Mouse (Mus musculus) gastrocnemius, adult 8-10 months (tissue): ENCODE results near the gene Phb. TPM values are rescaled to one million over a fixed set of nuclear protein-coding genes. Genes with fewer than 3 reads are reported as not detected.

Source experiments
- DNase-seq, 2 experiments: peaks; one replicate each; pipeline ENCODE4 v3.0.0; 2022; ENCODE audit warnings: low spot score in 2 of 2
- total RNA-seq, 4 experiments: library from RNA; stranded (reverse); gene quantifications; 2 replicates each; pipeline ENCODE4 v1.2.4; 2022

Phb gene
- total RNA-seq: 100 to 1,000 TPM; 142 to 193 (median 171) TPM

DNA sequence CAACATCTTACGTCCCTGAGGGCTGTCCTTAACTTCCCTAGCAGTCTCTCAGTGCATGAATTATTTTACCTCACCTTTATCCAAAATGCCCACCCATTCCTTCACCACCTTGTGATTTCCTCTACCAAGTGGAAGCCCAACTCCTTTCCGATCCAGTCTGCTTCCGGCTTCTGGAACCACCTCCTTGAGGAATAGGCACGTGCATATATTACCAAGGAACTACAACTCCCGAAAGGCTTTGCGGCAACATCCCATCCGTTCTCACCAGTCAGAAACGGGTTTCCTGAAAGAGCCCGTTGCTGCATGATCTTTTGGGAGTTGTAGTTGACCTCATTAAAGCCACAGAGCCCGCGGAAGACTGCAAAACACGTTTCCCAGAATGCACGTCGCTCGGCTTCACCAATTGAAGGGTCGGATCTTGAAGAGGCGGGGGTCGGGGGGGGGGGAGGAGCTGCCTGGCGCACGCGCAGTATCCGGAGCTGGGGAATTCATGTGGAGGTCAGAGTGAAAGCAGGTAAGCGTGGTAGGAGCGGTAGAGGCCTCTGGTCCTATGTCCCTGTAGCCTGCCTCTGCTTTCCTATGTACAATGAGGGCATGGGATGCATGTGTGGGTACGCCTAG, at the start of gene Phb:
TSS of gene Phb (plus strand) at position 429 of the 621 bp plus-strand sequence.
- DNase-seq: peak; percentile 89 to 93

DNA sequence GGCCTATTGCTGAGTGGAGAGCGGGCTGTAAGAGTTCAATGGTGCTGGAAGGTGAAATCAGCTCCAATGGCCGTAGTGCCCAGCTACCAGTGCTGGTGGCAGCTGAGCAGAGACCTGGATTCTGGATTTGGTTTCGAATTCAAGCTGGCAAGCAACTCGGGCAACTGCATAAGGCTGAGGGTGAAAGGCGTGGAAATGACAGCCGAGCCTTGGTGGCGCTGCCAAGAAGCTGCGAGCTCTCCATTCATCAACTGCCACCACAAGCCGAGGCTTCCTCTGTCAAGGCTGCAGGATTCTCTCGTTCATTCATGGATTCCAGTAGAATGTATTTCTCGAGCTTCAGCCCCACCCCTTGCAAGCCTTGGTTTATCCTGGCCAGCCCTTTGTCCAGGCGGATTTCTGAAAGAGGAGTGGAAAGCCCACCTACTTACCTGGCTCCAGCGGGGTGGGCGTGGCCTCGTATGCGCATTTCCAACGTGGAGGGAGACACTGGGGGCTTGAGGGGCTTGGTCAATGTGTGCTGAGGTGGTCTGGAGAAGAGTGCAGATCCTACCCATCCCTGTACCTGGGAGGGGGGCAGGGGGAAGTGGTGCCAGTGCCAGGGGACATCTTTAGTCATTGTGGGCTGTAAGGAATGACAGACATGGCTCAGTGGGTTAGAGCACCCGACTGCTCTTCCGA, 48.8 kb upstream of the Phb start:
- DNase-seq: peak; percentile 42 to 62

DNA sequence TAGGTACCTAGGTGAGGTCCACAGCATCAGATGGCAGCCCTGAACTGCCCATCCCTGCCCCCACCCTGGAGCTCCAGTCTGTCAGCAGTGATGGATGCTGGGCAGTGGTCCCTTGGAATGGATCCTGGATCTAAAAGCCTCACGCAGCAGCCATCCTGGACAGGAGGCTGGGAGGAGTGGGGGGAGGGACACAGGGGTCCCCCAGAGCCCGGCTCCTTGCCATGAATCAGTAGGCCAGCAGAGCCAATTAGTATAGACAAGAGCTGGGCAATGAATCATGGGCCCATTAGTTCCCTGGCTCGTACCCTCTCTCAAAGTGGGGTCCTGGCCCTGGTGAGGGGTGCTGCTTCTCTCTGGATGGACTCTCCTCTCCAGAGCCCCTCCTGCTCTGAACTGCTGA, 47.7 kb upstream of the Phb start:
- no peak for DNase-seq

DNA sequence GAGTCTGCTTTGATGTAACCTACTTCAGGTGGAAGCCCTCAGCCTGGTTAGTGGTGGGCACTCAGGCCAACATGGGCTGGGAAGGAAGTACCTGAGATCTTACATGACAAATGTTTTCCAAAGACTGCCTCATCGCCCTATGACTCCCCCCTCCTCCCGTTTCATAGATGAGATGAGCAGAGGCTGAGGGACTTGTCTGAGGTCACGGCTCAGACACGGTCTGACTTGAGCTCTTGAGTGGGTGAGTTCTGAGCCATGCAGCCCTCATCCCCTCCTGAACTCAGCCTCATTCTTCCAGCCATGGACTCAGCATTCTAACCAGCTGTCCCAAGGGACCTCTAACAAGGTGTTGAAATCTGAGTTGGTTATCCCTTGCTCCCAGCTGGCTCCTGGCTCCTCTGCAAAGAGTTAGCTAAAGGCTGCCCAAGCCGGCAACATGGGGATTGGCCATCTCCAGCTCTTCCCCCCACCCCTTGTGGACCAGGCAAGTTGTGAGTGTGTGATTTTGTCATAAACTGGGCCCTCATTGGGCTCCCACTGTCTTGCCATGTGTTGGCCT, 46.8 kb upstream of the Phb start:
- DNase-seq: no peak

DNA sequence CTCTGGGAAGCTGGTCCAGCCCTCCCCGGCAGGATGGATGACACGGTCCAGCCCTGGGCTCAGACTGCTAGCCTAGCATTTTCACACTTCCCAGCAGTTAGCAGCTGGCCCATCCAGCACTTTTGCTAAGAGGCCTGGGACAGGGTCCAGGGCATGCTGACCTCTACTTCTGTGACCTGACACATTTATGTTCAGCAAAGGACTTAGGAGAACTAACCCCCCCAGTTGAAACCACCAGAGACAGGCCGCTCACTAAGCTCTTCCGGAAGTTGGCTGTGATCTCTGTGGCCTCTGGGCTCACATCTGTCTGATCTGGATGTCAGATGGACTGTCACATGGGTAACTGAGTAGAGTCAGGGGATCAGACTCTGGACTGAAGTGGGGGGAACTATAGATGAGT, 45.7 kb upstream of the Phb start:
- DNase-seq: peak in 1 of 2 experiments; percentile 33

DNA sequence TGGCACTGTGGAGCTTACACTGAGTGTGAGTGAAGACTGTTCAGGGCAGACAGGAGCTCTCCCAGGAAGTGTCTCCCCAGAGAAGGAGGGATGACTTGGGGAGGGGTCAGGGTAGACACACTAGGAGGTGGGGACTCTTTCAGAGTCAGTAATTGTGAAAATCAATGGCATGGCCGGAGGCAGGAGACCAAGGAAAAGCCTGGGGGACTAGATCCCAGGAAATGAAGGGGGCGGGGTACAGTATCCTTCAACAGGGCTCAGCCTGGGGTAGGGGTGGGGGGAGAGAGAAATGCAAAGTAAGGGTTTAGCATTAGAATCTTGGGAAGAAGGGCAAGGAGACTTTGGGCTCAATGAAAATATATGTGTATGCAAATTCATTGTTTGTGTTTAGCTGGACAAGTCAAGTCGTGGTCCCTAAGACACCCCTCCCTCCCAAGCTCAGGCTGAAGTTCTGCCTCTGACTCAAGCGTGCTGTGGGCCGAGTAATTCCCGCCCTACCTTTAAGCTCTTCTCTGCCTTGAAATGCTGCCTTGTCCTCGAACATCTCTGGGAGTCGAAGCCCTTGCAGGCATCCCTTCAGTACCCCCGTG, 45.1 kb upstream of the Phb start:
- DNase-seq: no peak

DNA sequence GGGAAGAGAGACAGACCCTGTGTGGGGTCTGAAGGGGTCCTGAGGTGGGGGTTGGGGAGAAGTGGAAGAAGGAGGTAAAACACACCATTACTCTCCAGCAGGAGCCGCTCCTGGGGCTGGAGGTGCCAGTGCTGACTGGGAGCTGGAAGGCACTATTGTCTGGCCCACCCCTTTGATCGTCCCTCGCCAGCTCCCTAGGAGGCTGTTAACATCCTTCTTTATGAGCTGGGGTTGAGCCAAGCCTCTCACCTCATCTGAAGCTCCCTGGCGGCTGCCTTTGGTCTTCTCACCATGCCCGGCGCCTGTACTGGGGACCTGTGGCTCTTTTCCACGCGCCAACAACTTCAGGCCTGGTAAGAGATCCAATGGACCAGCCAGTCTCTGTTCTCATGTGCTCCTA, 44.3 kb upstream of the Phb start:
- no peak for DNase-seq

DNA sequence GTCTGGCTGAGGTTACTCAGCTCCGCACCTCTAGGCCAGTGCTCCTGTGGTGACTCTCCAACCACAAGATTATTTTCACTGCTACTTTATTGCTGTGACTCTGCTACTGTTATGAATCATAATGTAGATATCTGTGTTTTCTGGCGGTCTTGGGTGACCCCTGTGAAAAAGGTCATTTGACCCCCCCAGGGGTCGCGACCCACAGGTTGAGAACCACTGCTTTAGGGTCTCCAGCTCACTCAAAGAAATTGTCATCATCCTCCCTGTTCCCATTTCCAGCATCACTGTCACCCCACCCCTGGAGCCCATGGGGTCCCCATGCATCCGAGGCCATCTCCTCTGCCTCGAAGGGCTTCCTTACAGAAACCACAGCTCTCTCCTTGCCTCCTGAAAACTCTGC, 36.2 kb upstream of the Phb start:
- no peak for DNase-seq

DNA sequence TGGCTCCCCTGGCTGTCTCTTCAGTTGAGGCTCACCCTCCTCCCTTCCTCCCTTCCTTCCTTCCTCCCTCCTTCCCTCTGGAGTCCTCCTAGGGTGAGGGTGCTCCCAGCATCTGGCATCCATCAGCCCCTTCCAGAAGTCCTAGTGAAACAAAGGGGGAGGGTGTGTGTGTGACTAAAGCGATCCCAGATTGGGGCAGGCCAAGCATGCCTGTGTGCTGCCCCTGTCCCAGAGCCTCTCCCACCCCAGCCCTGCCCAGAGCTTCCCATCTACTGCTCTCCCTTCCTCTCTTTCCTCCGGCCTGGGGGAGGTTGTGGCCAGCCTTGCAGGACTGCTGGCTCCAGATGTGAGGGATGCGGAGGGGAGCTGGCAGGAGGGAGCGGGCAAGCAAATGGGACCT, 35.5 kb upstream of the Phb start:
- no peak for DNase-seq

DNA sequence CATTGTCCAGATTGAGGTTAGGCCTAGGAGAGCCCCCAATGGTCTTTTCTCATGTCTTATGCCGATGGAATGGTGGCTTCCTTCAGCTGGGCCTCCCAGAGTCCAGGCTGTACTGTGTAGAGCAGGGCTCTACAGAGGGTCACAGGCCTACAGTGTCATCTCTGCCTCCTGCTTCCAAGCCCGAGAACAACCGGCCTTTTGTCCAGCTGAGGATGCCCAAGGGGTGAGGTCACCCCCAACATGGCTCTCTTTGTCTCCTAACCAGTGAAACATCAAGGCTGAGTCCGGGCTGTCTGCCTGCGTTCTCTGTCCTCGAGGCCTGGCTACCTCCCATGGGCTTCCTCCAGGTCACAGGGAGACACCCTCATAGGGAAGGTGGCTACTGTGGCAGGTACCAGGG, 34.3 kb upstream of the Phb start:
- no peak for DNase-seq

DNA sequence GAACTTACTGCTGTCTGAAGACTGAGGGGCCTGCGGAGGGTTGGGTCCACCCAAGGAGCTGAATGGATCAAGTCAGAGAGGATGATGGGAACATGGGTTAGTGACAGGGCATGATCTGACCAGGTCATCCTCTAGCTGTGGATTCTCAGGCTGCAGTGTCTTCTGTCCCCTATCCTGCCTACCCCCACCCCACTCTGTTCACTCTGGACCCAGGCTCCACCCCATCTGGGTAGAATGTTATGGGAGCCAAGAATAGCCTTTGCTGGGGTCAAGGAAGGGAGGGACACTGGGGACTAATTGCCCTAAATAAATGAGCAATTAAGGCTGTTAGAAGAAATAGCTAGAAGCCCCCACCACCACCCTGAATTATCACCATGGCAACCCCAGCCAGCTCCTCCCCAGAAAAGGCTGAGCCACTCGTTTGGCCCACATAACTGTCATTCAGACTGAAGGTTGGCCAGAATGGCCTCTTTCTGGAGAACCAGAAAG, 33.2 kb upstream of the Phb start:
- DNase-seq: no peak

DNA sequence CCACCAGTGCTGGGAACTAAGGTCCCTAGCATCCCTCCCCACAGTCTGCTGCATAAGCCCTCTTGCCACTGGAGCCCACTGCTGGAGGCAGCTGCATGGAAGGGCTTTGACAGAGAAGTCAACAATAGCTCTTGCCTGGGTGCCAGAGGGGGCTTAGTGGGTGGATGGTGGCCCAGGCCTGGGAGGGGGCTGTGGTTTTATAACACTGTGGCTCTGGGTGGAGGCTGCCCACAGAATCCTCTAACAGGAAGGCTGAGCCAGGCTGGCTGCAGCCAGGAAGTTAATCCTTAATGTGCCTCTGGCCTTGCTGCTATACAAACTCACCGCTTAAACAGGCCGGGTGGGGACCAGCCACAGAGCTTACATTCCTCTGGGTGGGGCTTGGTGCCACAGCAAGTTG, 31.7 kb upstream of the Phb start:
- no peak for DNase-seq

DNA sequence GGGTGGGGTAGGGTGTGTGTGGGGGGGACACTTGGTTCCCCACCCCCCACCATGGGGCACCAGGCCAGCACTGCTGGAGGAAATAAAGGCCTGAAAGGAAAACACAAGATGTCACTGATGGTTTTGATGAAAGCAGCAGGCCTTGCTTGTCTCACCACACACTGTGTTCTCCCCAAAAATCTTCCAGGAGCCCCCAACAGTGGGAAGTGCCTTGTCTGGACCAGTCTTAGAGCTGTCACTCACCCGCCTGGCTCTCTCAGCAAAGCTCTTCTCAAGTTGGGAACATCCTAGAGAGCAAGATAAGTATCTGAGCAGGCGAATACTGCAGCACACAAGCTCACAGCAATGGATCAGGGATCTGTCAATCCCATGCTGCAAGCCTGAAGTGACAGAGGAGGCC, 26.0 kb upstream of the Phb start:
- DNase-seq: no peak

DNA sequence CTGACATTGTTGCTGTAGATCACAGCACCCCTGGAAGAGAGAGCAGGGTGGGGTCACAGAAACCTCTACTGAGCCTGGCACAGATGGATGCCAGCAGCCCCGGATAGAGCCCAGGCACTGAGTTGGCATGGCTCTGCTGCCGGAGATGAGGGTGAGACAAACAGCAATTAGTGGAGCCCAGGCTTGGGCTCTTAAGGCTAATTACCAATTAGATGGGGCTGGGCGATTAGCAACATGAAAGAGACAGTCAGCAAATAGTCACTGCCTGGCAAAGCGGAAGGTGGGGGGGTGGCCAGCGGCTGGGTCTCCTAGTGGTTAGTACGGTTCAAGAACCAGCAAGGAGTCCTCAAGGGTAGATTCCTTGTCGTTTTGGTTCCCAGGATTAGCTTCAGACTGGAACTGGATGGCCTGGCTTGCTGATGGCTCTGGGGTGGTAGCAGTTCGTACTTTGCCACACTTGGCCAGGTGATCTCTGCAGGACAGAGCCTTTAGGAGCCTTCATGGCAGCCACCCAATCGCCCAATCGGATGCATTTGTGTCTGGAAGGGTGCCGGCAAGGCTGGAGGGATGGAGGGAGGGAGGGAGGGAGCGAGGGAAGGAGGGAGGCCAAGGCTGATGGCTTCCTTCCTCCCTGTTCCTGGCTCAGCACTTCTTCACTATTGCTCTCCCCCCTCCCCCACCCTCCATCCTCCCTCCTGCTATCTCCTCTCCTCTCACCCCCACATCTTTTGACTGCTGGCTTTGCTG, 24.1 kb upstream of the Phb start:
- no peak for DNase-seq

DNA sequence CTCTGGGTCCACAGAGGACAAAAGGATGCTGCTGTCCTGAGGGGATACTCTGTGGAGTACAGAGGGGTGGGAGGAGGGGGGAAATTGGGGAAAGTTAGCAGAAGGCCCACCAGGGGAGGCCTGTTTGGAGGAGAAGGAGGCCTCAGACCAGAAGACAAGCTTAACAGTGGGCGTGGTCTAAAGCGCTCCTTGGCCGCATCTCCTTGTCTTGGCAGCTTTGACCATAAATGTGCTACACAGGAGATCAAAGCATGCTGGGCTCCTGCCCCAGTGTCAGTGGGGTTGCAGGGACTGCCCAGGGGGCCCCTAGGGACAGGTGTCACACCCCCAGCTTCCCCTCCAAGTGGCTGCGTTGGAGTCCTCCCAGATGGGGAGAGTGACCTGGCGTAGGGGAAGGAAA, 22.9 kb upstream of the Phb start:
- no peak for DNase-seq

DNA sequence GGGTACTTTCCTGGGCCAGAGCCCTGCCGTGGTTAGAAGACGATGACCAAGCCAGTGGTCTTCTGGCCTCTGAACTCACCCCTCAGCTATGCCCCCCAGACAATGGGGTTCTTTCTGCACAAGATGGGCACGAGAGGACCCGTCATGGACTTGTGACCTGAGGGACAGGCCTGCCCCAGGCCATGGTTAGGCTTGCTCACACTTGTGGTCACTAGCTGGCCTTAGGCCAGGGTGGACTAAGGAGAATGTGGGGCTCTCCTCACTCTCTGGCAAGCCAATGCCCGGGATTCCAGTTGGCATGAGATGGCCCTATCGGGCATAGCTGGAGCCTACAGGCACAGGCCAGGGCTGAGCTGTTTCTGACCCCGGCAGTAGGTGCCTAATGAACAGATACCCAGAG, 22.4 kb upstream of the Phb start:
- no peak for DNase-seq

DNA sequence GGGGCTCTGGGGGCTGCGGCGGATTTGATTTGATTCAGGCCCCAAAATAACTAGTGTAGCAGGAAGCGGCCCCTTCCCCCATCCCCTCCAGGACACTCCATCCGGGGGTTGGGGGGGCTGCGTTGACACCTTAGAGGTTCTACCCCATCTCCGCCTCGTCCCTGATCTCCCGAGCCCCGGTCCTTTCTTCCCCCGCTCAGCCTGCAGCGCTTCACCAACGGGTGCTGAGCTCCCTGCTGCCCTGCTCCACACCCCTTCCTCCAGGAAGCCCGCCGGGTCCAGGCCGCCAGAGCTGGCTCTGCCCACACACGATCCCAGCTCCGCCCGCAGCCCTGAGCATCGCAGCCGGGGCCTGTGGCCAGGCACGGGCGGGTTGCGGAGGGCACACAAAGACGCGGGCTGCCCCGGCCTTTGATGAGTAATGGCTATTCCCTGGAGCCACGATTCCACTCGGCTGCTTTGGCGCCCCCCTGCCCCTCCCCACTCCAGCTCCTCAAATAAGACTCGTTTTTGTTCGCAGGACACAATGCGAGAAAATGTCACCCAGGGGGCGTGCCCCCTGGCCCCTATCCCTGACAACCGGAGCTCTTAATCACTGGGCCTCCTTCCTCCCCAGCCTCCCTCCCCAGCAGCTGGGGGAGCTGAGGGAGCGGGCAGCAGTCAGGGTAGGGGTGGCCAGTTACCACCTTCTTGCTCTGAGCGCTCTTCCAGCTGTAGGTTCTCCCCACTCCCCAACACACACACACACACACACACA, 21.2 kb upstream of the Phb start:
- no peak for DNase-seq

DNA sequence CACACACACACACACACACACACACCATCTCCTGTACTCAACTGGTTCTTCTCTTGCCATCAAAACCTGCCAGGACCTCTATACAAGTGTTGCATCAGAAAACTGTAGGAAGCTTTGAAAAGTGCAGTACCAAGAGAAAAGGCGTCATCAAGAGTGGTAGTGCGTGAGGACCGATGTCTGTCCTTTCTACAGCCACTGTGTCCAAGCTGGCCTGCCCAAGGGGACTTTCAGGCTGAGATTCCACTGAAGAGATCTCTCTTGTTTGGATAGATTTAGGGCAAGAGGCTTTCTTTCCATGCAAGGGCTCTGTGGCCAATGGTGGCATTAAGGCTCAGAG, 20.6 kb upstream of the Phb start:
- DNase-seq: no peak

DNA sequence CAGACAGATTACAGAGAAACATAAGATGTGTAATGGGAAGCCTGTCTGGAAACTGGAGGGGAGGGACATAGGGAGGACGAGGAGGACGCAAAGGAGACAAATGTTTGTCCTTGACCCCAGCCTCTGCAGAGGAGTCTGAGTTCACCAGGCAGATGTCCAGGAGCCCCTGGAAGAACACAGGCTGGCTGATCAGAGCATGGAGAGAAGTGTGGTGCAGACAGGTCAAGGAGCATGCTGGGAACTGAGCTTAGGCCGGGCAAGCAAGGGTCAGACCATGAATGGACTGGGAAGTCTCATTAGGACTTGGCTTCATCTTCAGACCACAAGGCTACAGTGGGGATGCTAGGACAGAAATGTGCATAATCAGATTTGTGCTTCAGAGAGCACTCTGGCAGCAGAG, 19.0 kb upstream of the Phb start:
- no peak for DNase-seq

DNA sequence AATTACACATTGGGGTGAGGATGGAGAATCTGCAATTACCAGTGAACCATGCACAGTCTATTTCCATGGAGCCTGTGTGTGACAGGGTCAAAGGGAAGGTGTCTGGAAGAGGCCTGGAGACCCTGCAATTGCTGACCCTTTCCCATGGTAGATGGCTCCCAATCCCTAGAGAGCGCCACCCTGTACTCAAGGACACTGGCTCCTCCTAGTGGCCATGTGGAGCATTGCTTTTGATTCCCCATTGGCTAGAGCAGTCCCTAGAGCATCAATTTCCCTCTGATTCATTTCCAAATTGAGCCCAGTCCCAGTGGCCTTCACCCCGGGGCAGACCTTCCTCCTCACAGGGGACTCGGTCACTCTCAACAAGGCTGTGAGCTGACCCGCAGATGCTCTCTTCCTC, 17.9 kb upstream of the Phb start:
- DNase-seq: peak; percentile 54 to 58

DNA sequence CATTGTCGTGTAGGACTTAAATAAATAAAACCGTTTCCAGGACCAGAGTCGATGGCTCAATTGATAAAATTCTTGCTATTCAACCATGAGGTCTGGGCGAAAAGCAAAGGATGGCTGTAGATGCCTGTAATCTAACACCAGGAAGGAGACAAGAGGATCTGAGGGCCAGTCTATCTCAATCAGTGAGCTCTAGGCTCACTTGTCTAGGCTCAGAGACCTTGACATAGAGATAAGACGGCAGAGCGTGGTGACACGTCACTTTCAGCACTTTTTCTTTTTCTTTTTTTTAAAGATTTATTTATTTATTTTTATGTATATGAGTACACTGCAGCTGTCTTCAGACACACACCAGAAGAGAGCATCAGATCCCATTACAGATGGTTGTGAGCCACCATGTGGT, 17.2 kb upstream of the Phb start:
- no peak for DNase-seq
